Mouse (Mus musculus) intestine, embryonic 15.5 days (tissue): ENCODE results near the gene Mpv17. TPM values are rescaled to one million over a fixed set of nuclear protein-coding genes. Genes with fewer than 3 reads are reported as not detected.

Experiments used
- ATAC-seq: fragments of 200-750 bp; cut with Nextera tagmentation; 2 replicates; pipeline ENCODE4 v1.8.0; 2017; ENCODE audit warnings: moderate TSS enrichment, moderate library complexity
- H3K27ac ChIP-seq: fragments of 300-500 bp; sonication (generic); 2 replicates; pipeline ENCODE4 v1.5.1; 2015; ENCODE audit warnings: mild to moderate bottlenecking, inconsistent platforms
- H3K27me3 ChIP-seq: fragments of 300-500 bp; sonication (generic); replicated peaks from 2 replicates; pipeline ENCODE4 v1.6.1; 2015; ENCODE audit warnings: inconsistent platforms
- H3K36me3 ChIP-seq: fragments of 300-500 bp; sonication (generic); 2 replicates; pipeline ENCODE4 v1.6.1; 2015; ENCODE audit warnings: inconsistent platforms
- H3K4me1 ChIP-seq: fragments of 300-500 bp; sonication (generic); replicated peaks from 2 replicates; pipeline ENCODE4 v1.6.1; 2015; ENCODE audit warnings: inconsistent platforms
- H3K4me2 ChIP-seq: fragments of 300-500 bp; sonication (generic); replicated peaks from 2 replicates; pipeline ENCODE4 v1.6.1; 2015; ENCODE audit warnings: mild to moderate bottlenecking, inconsistent platforms
- H3K4me3 ChIP-seq: fragments of 300-500 bp; sonication (generic); replicated peaks from 2 replicates; pipeline ENCODE4 v1.5.1; 2015; ENCODE audit warnings: inconsistent platforms
- H3K9ac ChIP-seq: fragments of 300-500 bp; sonication (generic); 2 replicates; pipeline ENCODE4 v1.6.1; 2015; ENCODE audit warnings: inconsistent platforms
- H3K9me3 ChIP-seq: fragments of 300-500 bp; sonication (generic); 2 replicates; pipeline ENCODE4 v1.6.1; 2016; ENCODE audit warnings: inconsistent platforms
- WGBS: fragments of 180-500 bp; shearing (Covaris S2); methylation state at CpG from one replicate; pipeline ENCODE4 v1.1.7; 2015; 5-methylcytosine and 5-hydroxymethylcytosine counted together
- polyA plus RNA-seq: library from polyadenylated mRNA; unstranded; fragments of >200 nt; fragmentation: Nextera tagmentation; extraction: Ambion mirVana; gene quantifications from 2 replicates; pipeline ENCODE4 v1.2.1, GENCODE M21; 2015

The Mpv17 gene
- 57.1 and 67.9 TPM in 2 replicates for polyA plus RNA-seq

DNA sequence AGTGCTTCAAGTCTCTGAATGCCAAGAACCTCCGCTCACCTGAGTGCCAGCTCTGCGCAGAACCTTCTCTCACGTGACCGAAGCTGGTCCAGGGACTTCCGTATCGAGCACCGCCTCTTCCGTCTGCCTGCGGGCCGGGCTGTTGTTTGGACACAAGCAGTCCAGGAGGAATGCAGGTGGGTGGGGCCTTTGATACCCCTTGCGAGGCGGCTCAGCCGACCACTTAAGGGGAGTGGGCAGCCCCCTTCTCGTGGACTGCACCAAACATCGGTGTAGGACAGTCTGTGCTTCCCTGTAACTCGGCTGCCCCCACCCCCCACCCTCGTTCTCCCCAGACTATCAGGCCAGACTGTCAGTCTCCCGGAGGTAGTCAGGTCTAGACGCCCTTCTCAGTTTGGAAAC, at the start of gene Mpv17:
Mpv17 (minus strand) TSS at position 100 of the 402 bp plus-strand sequence.
- Histone ChIP-seq H3K4me2 (peak within 1 kb of the TSS; percentile 83), H3K9me3 (no peaks in the 10 kb centered on the region), H3K27me3 (no peaks in the 10 kb centered on the region), H3K36me3 (peaks cover 10% of the 10 kb centered on the region), H3K4me3 (peak within 1 kb of the TSS; percentile 74), H3K9ac (peak within 1 kb of the TSS; percentile 78), H3K27ac (peak within 1 kb of the TSS; percentile 61), H3K4me1 (peaks cover 9% of the 10 kb centered on the region; the same call in 1 of the 2 replicates)
- peak; percentile 96 for ATAC-seq
- under 1% methylated on average over 19 of the region's 19 CpGs for WGBS

DNA sequence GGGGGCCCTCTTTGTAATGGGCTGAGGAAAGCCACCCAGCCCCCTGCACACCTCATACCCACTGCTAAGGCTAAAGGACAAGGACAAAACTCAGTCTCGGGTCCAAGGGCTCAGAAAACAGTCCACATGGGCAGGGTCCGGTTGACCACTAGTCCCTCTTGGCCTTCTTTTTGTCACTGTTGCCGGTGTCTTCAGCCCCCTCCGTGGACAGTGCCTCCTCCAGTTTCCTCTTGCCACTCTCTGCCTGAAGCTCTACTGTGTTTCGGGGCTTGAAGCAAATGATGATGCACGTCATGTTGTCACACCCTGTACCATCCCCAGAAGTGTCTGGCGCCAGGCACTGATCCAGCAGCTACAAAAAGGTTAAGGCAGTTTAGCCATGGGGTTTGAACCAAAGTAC, 48.9 kb upstream of the Mpv17 start:
- Histone ChIP-seq H3K36me3 (peaks cover 55% of the 10 kb centered on the region), H3K4me3 (peak overlapping the region; percentile 89), H3K27me3 (no peaks in the 10 kb centered on the region), H3K9me3 (0 out of 2 replicates have a peak, but pooled peaks cover 4% of the 10 kb centered on the region), H3K27ac (peak overlapping the region; percentile 84), H3K4me1 (peaks cover 16% of the 10 kb centered on the region), H3K4me2 (peak overlapping the region; percentile 72), H3K9ac (no peak overlapping the region)
- WGBS: 86% methylated on average over 7 of the region's 7 CpGs
- ATAC-seq: no peak

DNA sequence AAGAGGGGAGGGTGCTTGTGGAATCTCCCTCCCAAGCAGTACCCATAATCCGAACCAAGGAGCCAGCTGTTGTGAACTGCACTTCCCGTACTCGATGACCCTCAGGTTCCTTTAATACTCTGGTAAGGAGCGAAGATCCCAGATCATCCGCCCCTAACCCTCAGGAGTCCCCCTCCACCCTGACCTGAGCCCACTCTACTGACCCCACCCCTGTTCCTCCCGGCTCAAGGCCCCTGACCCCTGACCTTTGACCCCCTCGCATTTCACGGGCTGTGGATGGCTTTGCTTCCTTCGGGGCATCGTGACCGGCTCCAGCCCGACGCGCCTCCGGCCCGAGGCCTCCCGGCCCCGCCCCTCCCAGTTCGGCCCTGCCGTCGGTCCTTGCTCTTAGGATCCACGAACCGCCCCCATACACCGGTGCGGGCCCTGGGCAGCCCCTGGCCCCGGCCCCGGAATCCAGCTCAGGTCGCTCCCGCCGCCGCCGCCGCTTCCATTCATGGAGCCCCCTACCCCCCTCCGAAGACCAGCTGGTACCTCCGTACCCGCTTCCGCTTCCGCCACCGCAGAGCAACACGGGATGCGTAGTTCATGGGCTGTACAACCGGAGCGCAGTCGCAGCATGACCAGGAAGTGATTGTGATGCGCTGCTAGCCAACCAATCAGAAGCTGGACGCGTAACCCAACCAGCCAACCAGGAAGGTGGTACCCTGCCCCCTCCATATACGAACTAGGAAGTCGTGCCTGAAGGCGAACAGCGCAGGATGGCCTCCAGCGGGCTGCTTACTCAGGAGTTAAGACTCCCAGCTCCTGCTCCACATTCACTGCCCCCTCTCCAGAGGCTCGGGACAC, 47.9 kb upstream of the Mpv17 start, which contains the start of gene Zfp513:
Zfp513 (minus strand) TSS at position 562 of the 849 bp plus-strand sequence.
- peak; percentile 98 for ATAC-seq
- peaks cover 56% of the 10 kb centered on the region for H3K36me3 ChIP-seq

DNA sequence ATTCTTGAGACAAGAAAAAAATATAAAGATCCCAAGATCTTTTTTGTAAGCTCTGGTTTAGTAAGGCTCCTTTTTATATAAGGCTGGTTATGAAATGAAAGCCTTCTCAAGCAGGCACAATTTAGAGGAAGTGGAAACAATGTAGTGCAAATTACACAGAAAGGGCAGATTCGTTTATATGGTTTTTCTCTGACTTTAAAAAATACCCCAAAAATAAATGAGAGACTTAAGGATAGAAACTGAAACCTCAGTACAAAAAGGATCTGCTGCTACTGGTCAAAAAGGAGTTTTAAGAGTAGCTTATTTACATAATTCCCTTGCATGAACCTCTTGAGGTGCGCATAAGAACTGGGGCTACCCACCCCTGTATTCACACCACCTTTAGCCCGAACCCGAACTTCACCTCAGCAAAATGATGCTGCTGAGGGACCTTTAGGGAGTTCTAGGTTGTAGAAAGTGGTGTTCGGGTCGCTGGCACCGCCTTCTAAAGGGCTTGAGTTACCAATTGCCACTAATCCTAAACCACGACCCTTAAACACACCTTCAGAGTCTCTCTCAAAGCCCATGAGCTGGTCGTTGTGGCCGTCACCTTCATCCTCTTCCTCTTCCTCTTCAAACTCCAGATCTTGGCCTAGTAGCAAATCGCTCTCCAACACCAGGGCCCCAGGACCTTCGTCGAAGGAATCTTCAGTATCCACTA, 47.1 kb upstream of the Mpv17 start:
- peaks cover 16% of the 10 kb centered on the region for H3K4me1 ChIP-seq
- H3K4me2 ChIP-seq: peak overlapping the region; percentile 85
- WGBS: 12% methylated on average over 13 of the region's 13 CpGs
- H3K27ac ChIP-seq: peak overlapping the region; percentile 80
- peaks cover 60% of the 10 kb centered on the region for H3K36me3 ChIP-seq
- 0 out of 2 replicates have a peak, but pooled peaks cover 4% of the 10 kb centered on the region for H3K9me3 ChIP-seq
- H3K4me3 ChIP-seq: peak overlapping the region; percentile 89
- peak overlapping the region; percentile 80 for H3K9ac ChIP-seq
- no peaks in the 10 kb centered on the region for H3K27me3 ChIP-seq
- no peak for ATAC-seq

More for the DNA sequence above, 47.9 kb upstream of the Mpv17 start, which contains the start of gene Zfp513:
- H3K4me2 ChIP-seq: peak within 1 kb of the TSS; percentile 85
- H3K4me1 ChIP-seq: peaks cover 16% of the 10 kb centered on the region
- peak within 1 kb of the TSS; percentile 84 for H3K27ac ChIP-seq
- H3K9me3 ChIP-seq: 0 out of 2 replicates have a peak, but pooled peaks cover 4% of the 10 kb centered on the region
- H3K9ac ChIP-seq: peak within 1 kb of the TSS; percentile 80
- no peaks in the 10 kb centered on the region for H3K27me3 ChIP-seq
- peak within 1 kb of the TSS; percentile 89 for H3K4me3 ChIP-seq
- under 1% methylated on average over 53 of the region's 53 CpGs for WGBS

DNA sequence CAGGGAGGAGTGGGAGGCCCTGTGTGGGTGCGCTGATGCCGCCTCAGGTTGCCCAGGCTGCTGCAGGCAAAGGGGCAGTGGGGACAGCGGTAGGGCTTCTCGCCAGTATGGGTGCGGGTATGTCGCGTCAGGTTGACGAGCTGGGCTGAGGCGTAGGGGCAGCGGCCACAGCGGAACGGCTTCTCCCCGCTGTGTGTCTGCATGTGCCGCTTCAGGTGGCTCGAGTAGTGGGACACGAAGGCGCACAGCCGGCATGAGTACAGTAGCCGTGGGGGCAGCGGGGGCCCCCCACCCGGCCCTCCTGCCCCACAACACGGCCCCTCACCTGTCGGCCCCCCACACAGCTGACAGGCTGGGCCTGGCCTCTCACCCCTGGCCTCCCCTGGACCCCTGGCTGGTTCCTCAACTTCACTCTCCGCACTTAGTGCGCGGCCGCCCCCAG, 46.3 kb upstream of the Mpv17 start:
- WGBS: 92% methylated on average over 27 of the region's 27 CpGs
- H3K9me3 ChIP-seq: 0 out of 2 replicates have a peak, but pooled peaks cover 4% of the 10 kb centered on the region
- H3K4me1 ChIP-seq: peaks cover 16% of the 10 kb centered on the region
- no peak for ATAC-seq
- H3K36me3 ChIP-seq: peaks cover 65% of the 10 kb centered on the region
- no peaks in the 10 kb centered on the region for H3K27me3 ChIP-seq
- H3K9ac ChIP-seq: peak overlapping the region; percentile 80; the same call in 1 of the 2 replicates
- H3K4me3 ChIP-seq: no peak overlapping the region
- H3K27ac ChIP-seq: no peak overlapping the region
- H3K4me2 ChIP-seq: peak overlapping the region; percentile 85; the same call in 1 of the 2 replicates

DNA sequence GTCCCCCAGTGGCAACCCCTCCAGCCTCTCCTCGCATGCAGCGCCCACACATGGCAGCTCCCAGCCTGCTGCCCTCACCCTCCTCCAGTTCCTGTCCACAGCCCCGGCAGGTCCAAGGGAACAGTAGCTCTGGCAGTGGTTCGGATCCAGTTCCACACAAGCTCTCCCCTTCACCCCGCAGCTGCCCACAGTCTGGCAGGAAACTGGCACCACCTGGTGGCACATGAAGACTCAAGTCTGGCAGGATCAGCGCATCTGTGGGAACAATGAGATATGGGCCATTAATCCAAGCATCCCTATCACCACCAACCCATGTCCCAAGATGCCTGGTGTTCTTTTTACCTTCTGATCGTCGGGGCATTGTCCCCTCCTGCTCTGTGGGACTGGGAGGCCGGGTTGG, 45.8 kb upstream of the Mpv17 start:
- Histone ChIP-seq H3K4me1 (peaks cover 16% of the 10 kb centered on the region), H3K27ac (no peak overlapping the region), H3K27me3 (no peaks in the 10 kb centered on the region), H3K4me3 (no peak overlapping the region), H3K4me2 (no peak overlapping the region), H3K36me3 (peaks cover 66% of the 10 kb centered on the region), H3K9ac (no peak overlapping the region), H3K9me3 (0 out of 2 replicates have a peak, but pooled peaks cover 4% of the 10 kb centered on the region)
- ATAC-seq: no peak
- WGBS: 81% methylated on average over 9 of the region's 9 CpGs

DNA sequence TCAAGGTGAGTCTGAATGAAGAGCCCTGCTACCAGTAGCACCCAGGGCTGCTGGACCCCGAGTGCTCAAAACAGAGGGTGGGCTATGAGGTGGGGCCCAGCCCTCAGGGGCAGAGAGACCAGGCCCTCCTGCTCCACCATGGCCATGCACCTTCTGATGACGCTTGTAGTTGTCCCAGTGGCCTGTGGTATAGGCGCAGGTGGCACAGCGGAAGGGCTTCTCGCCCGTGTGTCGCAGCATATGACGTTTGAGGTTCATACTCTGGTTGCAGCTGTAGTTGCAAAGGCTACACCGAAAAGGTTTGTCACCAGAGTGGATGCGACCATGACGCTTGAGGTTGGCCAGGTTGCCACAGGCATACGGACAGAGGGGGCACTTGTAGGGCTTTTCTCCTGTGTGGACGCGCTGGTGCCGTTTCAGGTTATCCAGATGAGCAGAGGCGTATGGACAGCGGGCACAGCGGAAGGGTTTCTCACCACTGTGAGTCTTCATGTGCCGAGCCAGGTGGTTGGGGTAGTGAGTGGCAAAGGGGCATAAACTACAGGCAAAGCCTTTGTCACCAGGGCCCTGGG, 45.4 kb upstream of the Mpv17 start:
- Histone ChIP-seq H3K27ac (no peak overlapping the region), H3K9me3 (0 out of 2 replicates have a peak, but pooled peaks cover 4% of the 10 kb centered on the region), H3K36me3 (peaks cover 61% of the 10 kb centered on the region)

DNA sequence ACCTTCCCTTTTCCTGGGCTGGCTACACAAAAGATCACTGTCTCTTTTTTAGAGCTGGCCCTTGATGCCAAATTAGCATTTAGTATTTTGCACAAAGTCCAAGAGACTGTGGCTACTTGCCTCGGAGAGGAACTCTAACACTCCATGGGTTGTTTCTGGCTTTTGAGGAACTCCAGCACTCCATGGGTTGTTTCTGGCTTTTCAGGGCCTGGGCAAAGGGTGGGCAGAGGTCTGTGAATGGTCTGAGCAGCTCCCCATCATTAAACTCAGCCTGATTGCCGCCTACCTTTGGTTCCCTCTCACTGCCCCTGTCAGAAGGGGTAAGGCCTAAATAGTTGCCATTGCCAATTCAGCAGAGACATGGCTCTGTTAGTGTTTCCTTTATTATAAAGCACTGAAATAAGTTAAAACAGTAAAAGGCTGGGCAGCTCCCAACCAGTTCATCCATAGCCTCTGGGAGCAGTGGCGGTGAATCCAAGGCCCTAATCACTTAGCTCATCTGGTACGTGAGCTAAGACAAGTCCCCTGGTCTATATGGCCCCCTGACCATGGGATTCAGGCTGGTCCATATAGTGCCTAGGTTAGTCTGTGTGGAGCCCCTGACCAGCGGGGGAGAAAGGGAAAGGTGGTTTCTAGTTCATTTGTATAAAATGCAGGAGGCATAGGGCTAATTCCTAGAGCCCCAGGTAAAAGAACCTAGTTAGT, 44.7 kb upstream of the Mpv17 start:
- no peak overlapping the region for H3K9ac ChIP-seq
- 83% methylated on average over 5 of the region's 5 CpGs for WGBS
- H3K4me1 ChIP-seq: peaks cover 23% of the 10 kb centered on the region
- H3K4me3 ChIP-seq: no peak overlapping the region
- H3K36me3 ChIP-seq: peaks cover 57% of the 10 kb centered on the region
- H3K4me2 ChIP-seq: no peak overlapping the region
- 0 out of 2 replicates have a peak, but pooled peaks cover 4% of the 10 kb centered on the region for H3K9me3 ChIP-seq
- no peak for ATAC-seq
- H3K27ac ChIP-seq: no peak overlapping the region
- no peaks in the 10 kb centered on the region for H3K27me3 ChIP-seq

More for the DNA sequence above, 45.4 kb upstream of the Mpv17 start:
- ATAC-seq: no peak
- 91% methylated on average over 19 of the region's 19 CpGs for WGBS
- Histone ChIP-seq H3K27me3 (no peaks in the 10 kb centered on the region), H3K4me2 (no peak overlapping the region), H3K4me3 (no peak overlapping the region), H3K9ac (no peak overlapping the region), H3K4me1 (peaks cover 17% of the 10 kb centered on the region)

DNA sequence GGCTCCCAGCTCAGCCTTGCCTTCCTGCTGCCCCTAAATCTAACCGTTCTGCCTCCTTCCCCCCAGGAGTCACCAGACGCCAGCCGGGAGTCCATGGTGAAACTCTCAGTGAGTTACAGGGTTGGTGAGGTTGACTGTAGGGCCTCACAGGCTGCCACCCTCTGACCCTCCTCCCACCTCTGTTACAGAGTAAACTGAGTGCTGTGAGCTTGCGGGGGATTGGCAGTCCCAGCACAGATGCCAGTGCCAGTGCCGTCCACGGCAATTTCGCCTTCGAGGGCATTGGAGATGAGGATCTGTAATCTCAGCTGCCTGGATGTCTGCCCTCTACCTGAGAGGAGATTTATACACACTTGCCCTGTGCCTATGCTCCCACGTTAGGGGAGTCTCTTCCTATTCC, 44.1 kb upstream of the Mpv17 start:
- peaks cover 22% of the 10 kb centered on the region for H3K4me1 ChIP-seq
- peaks cover 57% of the 10 kb centered on the region for H3K36me3 ChIP-seq
- no peaks in the 10 kb centered on the region for H3K27me3 ChIP-seq
- H3K27ac ChIP-seq: no peak overlapping the region
- 81% methylated on average over 9 of the region's 9 CpGs for WGBS
- no peak for ATAC-seq
- H3K9ac ChIP-seq: no peak overlapping the region
- H3K4me2 ChIP-seq: no peak overlapping the region
- 0 out of 2 replicates have a peak, but pooled peaks cover 4% of the 10 kb centered on the region for H3K9me3 ChIP-seq
- H3K4me3 ChIP-seq: no peak overlapping the region

DNA sequence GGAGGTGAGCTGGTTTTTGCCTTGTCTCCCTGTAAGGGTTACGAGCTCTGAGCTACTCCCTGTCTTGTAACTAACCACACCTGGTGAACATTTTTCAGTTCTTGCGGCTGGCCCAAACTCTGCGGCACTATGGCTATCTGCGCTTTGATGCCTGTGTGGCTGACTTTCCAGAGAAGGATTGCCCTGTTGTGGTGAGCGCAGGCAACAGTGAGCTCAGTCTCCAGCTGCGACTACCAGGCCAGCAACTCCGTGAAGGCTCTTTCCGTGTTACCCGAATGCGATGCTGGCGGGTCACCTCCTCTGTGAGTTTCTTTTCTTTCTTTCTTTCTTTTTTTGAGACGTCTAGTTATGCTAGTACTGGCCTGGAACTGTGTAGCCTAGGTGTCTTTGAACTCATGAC, 43.0 kb upstream of the Mpv17 start:
- Histone ChIP-seq H3K4me3 (no peak overlapping the region), H3K4me1 (peaks cover 20% of the 10 kb centered on the region), H3K9me3 (0 out of 2 replicates have a peak, but pooled peaks cover 4% of the 10 kb centered on the region), H3K9ac (no peak overlapping the region), H3K27ac (no peak overlapping the region), H3K4me2 (no peak overlapping the region), H3K36me3 (peaks cover 52% of the 10 kb centered on the region), H3K27me3 (no peaks in the 10 kb centered on the region)
- 95% methylated on average over 12 of the region's 12 CpGs for WGBS
- no peak for ATAC-seq

DNA sequence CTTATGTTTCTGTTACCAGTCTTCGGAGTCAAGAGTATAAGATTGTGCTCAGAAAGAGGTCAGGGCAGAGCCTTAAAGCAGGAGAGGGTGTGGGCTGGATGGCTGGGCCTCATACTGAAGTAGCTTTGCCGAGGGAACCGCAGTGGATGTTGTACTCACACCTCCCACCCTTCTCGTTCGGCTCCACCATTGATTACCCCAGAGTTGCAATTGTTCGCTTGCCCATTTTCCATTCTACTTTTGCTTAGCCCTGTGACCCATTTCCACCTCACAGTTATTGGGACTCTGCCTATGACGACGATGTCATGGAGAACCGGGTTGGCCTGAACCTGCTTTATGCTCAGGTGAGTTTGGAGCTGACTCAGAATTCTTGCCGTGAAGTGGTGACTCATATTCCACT, 42.2 kb upstream of the Mpv17 start:
- no peak overlapping the region for H3K27ac ChIP-seq
- H3K4me2 ChIP-seq: no peak overlapping the region
- no peak overlapping the region for H3K4me3 ChIP-seq
- H3K27me3 ChIP-seq: no peaks in the 10 kb centered on the region
- peaks cover 26% of the 10 kb centered on the region for H3K4me1 ChIP-seq
- peaks cover 52% of the 10 kb centered on the region for H3K36me3 ChIP-seq
- 92% methylated on average over 10 of the region's 10 CpGs for WGBS
- no peak overlapping the region for H3K9ac ChIP-seq
- 0 out of 2 replicates have a peak, but pooled peaks cover 4% of the 10 kb centered on the region for H3K9me3 ChIP-seq
- no peak for ATAC-seq
